Mouse (Mus musculus) cerebellum, adult 2 months (tissue): ENCODE data around the gene Fut8. TPM values are rescaled to one million over a fixed set of nuclear protein-coding genes. Genes with fewer than 3 reads are reported as not detected.
"Not testable (repeated sequence)": the region's sequence is repeated elsewhere in the genome, so short reads cannot be mapped to it uniquely, and the experiment has no call there.

Experiments
- DNase-seq, 2 experiments: peaks; one replicate each; pipeline ENCODE4 v3.0.0; 2021
- H3K27ac ChIP-seq: fragments of 200-500 bp; 2 replicates; pipeline ENCODE4 v1.5.1; 2012; ENCODE audit warnings: low read length, control low read depth, inconsistent platforms; ENCODE audit not compliant: insufficient read depth
- H3K27me3 ChIP-seq: fragments of 200-500 bp; 2 replicates; pipeline ENCODE4 v1.6.1; 2012; ENCODE audit warnings: inconsistent platforms, mild to moderate bottlenecking, low read length, moderate library complexity; ENCODE audit not compliant: control insufficient read depth, insufficient read depth
- H3K4me1 ChIP-seq: fragments of 200-500 bp; 2 replicates; pipeline ENCODE4 v1.6.1; 2011; ENCODE audit warnings: low read length; ENCODE audit not compliant: control insufficient read depth, insufficient read depth
- H3K4me3 ChIP-seq: fragments of 200-500 bp; replicated peaks from 2 replicates; pipeline ENCODE3; 2011; ENCODE audit warnings: mild to moderate bottlenecking, low read depth, low read length, control low read depth; ENCODE audit not compliant: insufficient read depth
- CTCF ChIP-seq: fragments of 200-500 bp; IDR thresholded peaks from 2 replicates; pipeline ENCODE4 v1.5.1; 2011; ENCODE audit warnings: low read depth, mild to moderate bottlenecking, control low read depth, low read length, moderate library complexity, borderline replicate concordance; ENCODE audit not compliant: insufficient read depth
- POLR2A ChIP-seq: fragments of 200-500 bp; IDR thresholded peaks from 2 replicates; pipeline ENCODE4 v1.6.1; 2011; ENCODE audit warnings: low read length, control low read depth, borderline replicate concordance; ENCODE audit not compliant: insufficient read depth
- WGBS: fragments of 180-500 bp; shearing (Covaris S2); methylation state at CpG from one replicate; pipeline ENCODE4 v1.1.7; 2018; 5-methylcytosine and 5-hydroxymethylcytosine counted together
- polyA plus RNA-seq: library from polyadenylated mRNA; depleted of rRNA; stranded (reverse); fragments of >200 nt; gene quantifications from 2 replicates; pipeline ENCODE4 v1.2.3, GENCODE M21; 2012

The Fut8 gene
- polyA plus RNA-seq, 1 experiment: 47.4 TPM

- peaks cover 6% of the 10 kb centered on the region for H3K4me1 ChIP-seq
- peak overlapping the region; percentile 39 for H3K27ac ChIP-seq
- peak in 1 of 2 experiments; percentile 38 for DNase-seq
- WGBS: 72% methylated on average over 7 of the region's 7 CpGs
- H3K4me3 ChIP-seq: no peak overlapping the region
- TF ChIP-seq CTCF: no peak
- TF ChIP-seq POLR2A: no peak
- no peaks in the 10 kb centered on the region for H3K27me3 ChIP-seq
Measured at GRCm38 (mm10) chr12:77510758-77511157, 272.8 kb downstream of the Fut8 start.

GRCm38 (mm10) chr12:77511206-77511605 is 273.3 kb downstream of the Fut8 start:
- TF ChIP-seq CTCF: peak; percentile 16; the same call in 1 of the 2 replicates
- TF ChIP-seq POLR2A: no peak
- Histone ChIP-seq H3K27ac (peak overlapping the region; percentile 66), H3K4me1 (peaks cover 6% of the 10 kb centered on the region), H3K4me3 (no peak overlapping the region), H3K27me3 (no peaks in the 10 kb centered on the region)
- DNase-seq: peak; percentile 76 to 81
- 11% methylated on average over 9 of the region's 9 CpGs for WGBS

- WGBS: 20% methylated on average over 3 of the region's 3 CpGs
- H3K4me1 ChIP-seq: peaks cover 6% of the 10 kb centered on the region
- TF ChIP-seq POLR2A: no peak
- no peak for TF ChIP-seq CTCF
Measured at GRCm38 (mm10) chr12:77511631-77512030, 273.7 kb downstream of the Fut8 start.

GRCm38 (mm10) chr12:77516805-77517204 is 278.9 kb downstream of the Fut8 start:
- peak in 1 of 2 experiments; percentile 3 for DNase-seq
- Histone ChIP-seq H3K27me3 (no peaks in the 10 kb centered on the region), H3K27ac (no peak overlapping the region), H3K4me1 (no peaks in the 10 kb centered on the region), H3K4me3 (no peak overlapping the region)
- TF ChIP-seq CTCF (no peak), POLR2A (no peak)
- 94% methylated on average over 6 of the region's 6 CpGs for WGBS

More at GRCm38 (mm10) chr12:77511631-77512030, 273.7 kb downstream of the Fut8 start:
- peak; percentile 8 to 62 for DNase-seq
- Histone ChIP-seq H3K27ac (peak overlapping the region; percentile 43; the same call in 1 of the 2 replicates), H3K27me3 (no peaks in the 10 kb centered on the region), H3K4me3 (no peak overlapping the region)

DNA sequence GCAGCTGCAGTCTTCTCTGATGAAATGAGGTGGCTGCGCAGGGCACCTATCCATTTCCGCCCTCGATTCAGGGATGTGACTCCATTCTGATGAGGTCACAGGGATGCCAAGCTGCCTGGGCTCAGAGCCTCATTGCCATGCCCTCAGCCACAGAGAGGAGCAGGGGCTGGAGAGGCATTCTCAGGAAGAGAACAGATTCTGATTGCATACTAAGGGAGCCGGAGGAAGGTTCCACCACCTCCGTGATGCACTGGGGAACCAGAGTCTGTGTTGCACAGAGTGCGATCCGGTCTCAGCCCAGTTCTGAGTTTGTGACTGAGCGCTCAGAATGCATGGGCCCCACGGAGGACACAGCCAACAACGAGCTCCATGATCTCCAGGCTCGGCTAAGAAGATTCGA is 279.8 kb downstream of the Fut8 start:
- Histone ChIP-seq H3K27me3 (no peaks in the 10 kb centered on the region), H3K4me3 (no peak overlapping the region), H3K27ac (no peak overlapping the region), H3K4me1 (no peaks in the 10 kb centered on the region)
- DNase-seq: peak in 1 of 2 experiments; percentile 6
- TF ChIP-seq POLR2A (no peak), CTCF (no peak)
- 96% methylated on average over 12 of the region's 12 CpGs for WGBS

DNA sequence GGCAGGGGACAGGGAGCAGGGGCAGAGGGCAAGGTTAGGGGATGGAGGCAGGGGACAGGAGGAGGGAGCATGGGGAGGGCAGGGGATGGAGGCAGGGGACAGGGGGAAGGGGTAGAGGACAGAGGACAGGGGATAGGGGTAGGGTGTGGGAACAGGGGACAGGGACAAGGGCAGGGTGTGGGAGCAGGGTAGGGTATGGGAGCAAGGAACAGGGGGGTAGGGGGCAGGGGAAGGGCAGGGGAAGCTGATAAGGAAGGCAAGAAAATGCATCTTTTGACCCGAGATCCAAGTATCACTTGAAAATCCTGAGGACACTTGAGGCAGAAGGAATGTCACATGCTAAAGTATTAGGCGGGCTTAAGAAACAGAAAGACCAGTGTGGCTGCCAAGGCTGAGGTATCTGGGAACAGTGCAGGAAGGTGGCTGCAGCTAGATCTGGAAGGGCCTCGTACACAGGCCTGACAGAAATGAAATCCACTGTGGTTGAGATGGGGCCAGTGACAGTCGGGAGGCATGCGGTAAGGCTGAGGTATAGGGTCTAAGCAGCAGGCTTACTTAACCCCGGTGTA is 281.7 kb downstream of the Fut8 start:
- TF ChIP-seq POLR2A: no peak
- TF ChIP-seq CTCF: no peak
- 88% methylated on average over 6 of the region's 6 CpGs for WGBS
- H3K27me3 ChIP-seq: no peaks in the 10 kb centered on the region
- H3K4me1 ChIP-seq: no peaks in the 10 kb centered on the region
- H3K27ac ChIP-seq: no peak overlapping the region
- DNase-seq: peak in 1 of 2 experiments; percentile 3
- no peak overlapping the region for H3K4me3 ChIP-seq

GRCm38 (mm10) chr12:77524014-77524413 is 286.1 kb downstream of the Fut8 start:
- not testable (repeated sequence) for H3K27me3 ChIP-seq, H3K4me3 ChIP-seq, DNase-seq, H3K27ac ChIP-seq
- H3K4me1 ChIP-seq: peaks cover 15% of the 10 kb centered on the region
- 78% methylated on average over 4 of the region's 4 CpGs for whole genome bisulfite sequencing
